Mouse (Mus musculus) common myeloid progenitor, adult 5-6 weeks (primary cell): ENCODE measurements around the gene Per1. TPM values are rescaled to one million over a fixed set of nuclear protein-coding genes. Genes with fewer than 3 reads are reported as not detected.

Experiments
- ATAC-seq: replicated peaks from 2 replicates; pipeline ENCODE4 v1.8.0; 2016; ENCODE audit warnings: low read depth, mild to moderate bottlenecking, moderate TSS enrichment, inconsistent platforms; ENCODE audit not compliant: poor library complexity, severe bottlenecking
- total RNA-seq: library from RNA; stranded (forward); fragments of 200-1000, 187-1606 nt; gene quantifications from 2 replicates; pipeline ENCODE4 v1.2.3, GENCODE M21; 2017

Gene Per1
- total RNA-seq, 1 experiment from 2014 or later: 16.9 TPM

DNA sequence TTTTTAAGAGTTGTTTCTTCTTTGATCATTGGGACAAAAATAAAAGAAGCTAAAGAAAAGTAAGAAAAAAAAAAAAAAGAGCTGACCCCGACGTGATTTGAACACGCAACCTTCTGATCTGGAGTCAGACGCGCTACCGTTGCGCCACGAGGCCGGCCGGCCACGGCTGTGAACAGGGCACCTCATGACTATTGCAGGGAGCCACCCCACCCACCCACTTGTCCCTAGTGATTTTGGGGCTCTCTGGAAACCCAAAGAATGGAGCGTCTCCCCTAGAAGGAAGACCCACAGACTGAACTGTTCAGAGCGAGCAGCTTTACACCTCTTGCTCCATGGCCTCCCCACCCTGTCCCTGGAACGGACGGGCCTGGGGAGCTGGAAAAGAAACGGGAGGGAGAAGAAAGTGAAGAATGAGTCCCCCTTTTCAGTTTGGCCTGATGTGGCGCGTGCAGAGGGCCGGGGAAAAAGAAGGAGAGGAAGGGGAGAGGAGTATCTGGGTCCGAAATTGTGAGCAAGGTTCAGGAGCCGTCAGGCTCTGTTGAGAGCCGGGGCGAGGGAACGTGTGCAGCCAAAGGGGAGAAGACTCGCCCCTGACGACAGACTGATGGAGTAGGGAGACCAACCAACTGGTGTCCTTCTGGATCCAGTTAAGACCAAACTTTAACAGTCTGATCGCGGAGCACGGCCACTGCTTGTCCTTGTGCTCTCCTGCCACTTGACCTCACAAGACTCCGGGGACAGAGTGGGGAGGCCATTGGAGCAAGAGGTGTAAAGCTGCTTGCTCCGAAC is 31.4 kb upstream of the Per1 start:
- 0 out of 2 replicates have a peak, but pooled peaks have one; percentile 6 for ATAC-seq

DNA sequence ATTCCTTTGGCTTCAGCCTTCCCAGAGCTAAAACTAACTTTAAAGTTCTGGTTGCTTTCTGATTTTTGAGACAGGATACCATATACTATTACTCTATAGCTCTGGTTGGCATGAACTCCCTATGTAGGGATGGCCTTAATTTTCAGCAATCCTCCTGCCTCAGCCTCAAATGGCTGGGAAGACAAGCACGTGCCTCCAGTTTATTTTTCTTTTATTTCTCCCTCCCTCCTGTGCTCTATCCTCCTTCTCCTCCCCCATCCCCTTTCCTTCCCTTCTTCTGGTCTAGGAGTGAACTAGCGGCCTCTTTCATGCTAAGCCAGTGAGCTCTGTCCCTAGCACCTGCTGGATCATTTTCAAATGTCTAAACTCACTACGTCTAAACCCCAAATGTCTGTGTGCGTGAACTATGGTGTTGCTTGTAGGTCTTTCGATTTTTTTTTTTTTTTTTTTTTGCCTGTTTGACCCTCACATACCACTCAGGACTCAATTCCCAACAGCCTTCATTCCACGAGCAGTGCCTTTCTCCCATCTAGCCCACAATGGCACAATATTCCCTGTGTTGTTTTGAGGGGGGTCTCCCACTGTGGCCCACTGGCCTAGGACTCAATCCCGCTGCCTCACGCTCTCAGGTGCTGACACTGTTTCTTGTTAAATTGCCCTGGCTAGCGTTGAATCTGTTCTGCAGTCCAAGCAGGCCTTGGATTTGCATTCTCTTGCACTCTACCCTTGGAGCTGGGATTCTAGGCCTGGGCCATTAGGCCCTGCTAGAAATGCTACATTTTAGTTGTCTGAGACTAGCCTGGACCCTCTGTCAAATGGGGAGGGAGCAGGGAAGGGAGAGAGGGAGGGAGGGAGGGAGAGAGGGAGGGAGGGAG is 30.5 kb upstream of the Per1 start:
- ATAC-seq: no peak

DNA sequence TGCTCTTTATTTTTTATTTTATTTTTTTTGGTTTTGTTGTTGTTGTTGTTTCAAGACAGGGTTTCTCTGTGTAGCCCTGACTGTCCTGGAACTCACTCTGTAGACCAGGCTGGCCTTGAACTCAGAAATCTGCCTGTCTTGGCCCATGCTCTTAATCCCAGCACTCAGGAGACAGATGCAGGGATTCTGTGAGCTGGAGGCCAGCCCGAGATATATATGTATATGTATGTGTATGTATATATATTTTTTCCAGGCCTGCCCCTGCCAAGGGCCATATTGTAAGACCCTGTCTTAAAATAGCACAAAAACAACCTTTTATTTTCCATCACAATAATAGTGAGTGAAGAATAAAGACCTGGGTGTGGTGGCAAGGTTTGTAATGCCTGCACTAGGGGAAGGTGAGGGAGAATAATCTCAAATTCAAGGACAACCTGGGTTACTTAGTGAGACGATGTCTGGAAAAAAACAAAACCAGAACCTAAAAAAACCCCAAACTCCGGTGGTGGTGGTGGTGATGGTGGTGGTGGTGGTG is 29.6 kb upstream of the Per1 start:
- no peak for ATAC-seq

- peak; percentile 16 for ATAC-seq
Measured at GRCm38 (mm10) chr11:69066163-69066861, 28.7 kb upstream of the Per1 start.

DNA sequence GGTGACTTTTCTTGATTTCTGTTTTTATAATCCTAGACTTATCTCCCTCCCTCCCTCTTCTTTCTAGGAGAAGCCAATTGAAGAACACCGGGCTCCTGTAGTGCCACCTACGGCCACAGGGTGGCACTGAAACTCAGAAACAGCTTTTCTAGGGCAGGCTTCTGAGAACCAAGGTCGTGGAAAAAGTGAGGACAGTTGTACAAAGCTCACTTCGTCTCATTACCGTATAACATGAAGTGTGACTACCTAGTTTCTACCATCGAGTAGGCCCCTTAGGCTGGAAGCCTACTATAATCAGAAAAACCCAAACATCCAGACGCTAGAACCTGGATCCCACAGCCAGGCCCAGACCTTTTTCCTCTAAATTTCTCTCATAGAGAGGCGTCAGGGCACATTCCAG is 28.1 kb upstream of the Per1 start:
- peak; percentile 33; the same call in 1 of the 2 replicates for ATAC-seq

- no peak for ATAC-seq
Measured at GRCm38 (mm10) chr11:69067601-69068000, 27.4 kb upstream of the Per1 start.

DNA sequence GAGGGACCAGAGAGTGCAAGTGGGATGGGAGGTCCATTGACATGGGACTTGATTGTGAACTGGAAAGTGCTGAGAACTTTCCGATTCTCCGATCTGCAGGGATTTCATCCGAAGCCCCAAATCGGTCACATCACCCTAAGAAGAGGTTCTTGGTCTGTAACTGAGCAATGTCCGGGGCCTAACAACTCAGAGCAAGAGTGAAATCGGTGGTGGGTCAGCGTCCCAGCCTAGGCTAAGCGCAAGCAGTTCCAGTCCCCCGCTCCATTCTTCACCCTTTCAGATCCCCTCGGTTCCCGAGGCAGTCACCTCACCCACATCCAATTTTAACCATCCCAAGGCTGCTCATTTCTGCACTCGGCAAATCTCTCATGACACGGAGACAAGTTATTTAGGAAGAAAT is 24.9 kb upstream of the Per1 start:
- no peak for ATAC-seq

DNA sequence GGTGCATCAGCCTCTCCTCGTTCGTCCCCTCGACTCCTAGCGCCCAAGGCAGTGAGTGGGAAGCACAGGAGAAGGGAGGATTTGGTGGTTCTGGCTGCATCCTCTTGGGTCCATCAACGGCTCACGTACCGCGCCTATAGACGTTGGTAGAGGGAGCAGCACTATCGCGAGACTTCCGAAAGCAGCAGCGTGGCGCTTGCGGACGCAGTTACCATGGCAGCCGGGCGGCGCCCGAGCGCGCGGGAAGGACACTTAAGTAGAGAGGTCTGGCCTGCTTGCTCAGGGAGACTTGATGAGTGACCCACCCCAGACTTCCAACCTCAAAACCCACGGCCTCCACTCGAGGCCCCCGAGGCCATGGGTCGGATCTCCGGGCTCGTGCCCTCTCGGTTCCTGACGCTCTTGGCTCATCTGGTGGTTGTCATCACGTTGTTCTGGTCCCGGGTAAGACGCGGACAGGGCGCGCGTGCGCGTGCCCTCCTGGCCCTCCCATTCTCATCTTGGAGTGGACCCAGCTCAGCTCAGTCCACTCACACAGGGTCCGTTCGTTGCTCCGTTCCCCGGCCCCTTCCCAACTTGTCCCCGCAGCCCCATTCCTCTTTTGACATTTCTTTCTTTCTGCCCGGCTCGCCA is 24.3 kb upstream of the Per1 start, which contains the start of gene Tmem107:
TSS of gene Tmem107 (plus strand) at position 217 of the 633 bp plus-strand sequence.
- ATAC-seq: peak; percentile 55

- no peak for ATAC-seq
Measured at GRCm38 (mm10) chr11:69071262-69071661, 23.8 kb upstream of the Per1 start.

DNA sequence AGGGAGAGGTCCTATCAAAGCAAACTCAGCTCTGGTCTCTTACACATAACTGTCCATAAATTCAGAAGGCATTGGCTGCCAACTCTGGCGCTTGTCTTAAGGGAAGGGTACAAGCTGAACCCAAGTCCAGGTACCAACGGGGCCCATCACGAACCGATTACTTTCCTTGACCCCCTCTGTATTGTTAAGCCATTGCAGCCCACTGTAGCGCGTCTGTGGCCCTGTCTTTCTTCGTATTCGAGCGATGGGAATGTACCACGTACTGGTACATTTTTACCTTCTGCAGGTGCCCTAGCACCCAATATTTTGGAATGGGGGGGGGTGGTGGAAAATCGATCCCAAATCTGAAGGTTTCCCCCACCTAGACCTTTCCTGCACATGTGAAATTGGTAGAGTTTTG is 22.8 kb upstream of the Per1 start:
- no peak for ATAC-seq

DNA sequence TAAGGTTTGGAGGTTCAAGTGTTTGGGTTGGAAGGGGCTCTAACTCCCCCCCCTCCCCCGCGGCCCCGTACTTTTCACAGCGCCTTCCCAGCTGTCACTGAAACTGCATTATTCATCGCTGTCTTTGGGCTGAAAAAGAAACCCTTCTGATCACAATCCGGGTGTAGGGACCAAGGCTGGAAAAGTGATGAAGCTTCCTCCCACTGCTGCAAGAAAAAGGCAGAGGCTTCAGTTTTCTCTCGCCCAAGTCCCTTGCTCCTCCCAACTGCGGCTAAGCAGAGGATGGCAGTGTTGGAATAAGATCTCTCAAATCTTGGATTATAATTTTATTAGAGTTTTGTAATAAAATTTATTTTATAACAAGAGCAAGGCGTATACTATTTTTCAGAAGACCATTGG is 22.4 kb upstream of the Per1 start:
- ATAC-seq: no peak

DNA sequence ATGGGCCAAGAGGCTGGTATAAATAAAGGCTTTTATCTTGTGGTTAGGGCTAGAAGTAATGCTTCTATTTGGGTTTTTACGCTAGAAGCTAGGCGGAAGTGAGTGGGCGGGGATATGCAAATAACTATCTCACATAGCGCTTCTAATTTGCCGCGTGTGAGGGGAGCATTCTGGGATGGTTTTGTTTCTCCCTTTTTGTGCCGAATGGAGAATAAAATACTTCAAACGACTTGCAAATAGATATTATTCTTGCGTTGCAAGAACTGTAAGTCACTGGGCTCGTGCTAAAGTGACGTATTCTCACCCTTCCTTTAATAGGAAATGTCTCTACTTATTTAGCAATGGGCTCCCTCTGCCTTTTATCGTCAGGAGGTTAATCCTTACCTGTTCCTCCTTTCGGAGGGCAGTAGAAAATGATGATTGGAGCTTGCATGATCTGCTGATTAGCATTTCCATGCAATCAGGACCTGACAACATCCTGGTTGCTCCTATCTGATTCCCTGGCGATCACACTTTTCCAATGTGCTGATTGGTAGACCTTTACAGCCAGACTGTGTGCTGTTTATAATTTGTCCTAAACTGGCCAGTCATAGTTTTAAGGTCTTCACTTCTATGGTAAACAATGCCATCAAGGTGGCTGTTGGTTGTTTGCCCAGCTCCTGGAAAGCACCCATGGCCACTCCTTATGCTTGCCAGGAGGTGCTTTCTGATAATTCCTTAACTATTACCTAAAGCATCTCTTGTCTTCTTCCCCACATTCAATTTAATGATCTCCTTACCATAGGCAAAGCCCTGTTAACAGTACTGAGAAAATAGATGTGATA is 21.7 kb upstream of the Per1 start:
- ATAC-seq: peak; percentile 76

- no peak for ATAC-seq
Measured at GRCm38 (mm10) chr11:69073951-69074775, 20.9 kb upstream of the Per1 start.

GRCm38 (mm10) chr11:69074776-69075069 is 20.3 kb upstream of the Per1 start:
- no peak for ATAC-seq

- ATAC-seq: no peak
Measured at GRCm38 (mm10) chr11:69075764-69076479, 19.1 kb upstream of the Per1 start.

DNA sequence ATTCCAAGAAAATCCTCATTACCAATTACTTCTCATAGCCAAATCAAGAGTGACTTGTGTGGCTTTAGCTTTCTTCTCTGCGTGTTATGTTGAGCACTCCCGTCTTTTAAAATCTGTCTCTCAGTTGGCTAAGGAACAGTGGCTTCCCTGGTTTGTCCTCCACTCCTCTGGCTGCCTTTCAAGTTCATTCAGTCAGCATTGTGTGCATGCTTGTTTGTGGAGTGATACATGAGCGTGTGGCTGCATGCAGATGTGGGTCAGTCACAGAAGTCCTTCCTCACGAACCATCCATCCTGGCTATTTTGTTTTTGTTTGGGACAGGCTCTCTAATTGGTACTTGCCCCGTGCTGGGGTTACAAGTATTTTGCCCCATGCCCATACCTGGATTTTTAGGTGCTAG is 18.4 kb upstream of the Per1 start:
- no peak for ATAC-seq

- ATAC-seq: no peak
Measured at GRCm38 (mm10) chr11:69077316-69077715, 17.7 kb upstream of the Per1 start.

DNA sequence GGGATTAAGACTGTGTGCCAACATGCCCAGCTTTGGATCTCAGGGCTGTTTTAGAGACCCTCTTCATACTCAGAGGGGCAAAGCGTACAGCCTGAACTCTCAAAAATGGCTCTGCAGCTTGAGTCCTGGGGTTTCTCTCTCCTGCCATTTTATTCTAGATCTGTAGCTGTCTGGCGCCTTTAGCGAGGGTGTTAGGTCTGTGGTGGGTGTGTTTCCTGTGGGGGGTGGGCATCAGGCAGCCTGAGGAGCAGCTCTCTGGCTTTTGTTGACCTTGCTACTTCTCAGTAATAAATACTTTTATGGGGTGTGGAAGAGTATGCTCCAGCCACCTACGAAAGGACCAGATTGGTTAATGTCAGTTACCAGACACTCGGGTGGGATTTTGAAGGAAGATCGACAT is 17.0 kb upstream of the Per1 start:
- no peak for ATAC-seq
